Mouse (Mus musculus): Measurements from ENCODE around the gene Qdpr. TPM values are rescaled to one million over a fixed set of nuclear protein-coding genes. Genes with fewer than 3 reads are reported as not detected.
A peak's percentile ranks its signal among the peaks of the same experiment; 100 is the strongest.

Qdpr gene
- total RNA-seq (2014; fragmentation: Nextera tagmentation) (143 and 172 TPM in 2 replicates), total RNA-seq (2017) (46.2 and 80.7 TPM in 2 replicates)

DNA sequence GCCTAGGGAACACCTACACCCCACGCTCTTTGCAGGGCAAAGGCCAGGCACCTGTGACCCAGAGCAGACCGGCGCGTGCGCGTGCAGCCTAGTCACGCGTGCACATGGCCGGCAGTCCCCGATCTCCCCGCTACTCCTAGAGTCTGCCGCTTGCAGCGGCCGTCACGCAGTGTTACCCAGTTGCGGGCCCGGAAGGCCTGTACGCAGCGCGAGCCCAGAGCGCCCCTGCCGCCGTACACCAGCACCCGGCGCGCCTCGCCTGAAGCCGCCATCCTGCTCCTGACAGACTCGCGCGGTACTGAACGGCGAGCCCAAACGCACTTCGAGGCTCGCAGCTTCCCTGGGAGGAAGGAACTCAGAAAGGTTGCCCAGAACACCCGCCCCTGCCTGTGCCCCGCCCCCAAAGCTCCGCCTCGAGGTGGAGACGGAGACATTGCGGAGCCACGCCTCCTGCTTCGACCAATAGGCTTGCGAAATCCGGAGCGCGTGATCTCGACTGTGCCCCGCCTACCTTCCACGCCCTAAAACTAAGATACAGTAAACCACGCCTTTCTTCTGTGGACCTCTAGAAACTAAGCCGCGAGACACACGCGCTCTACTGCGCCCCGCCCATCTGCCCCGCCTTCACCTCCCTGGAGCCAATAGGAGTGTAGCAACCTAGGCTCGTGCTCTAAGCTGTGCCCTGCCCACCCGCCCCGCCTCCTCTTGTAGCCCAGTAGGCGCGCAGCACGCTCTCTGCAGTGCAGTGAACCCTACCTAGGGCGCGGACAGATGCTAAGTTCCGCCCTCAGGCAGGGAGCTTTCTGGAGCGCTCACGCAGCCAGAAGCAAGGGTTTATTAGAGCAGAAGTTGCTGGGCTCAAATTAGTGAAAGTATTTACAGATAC is at the start of gene Qdpr:
Gene Qdpr (minus strand): TSS at position 406 of the 886 bp plus-strand sequence.
- peak; percentile 95 for ATAC-seq (replicated peaks; ENCODE audit: low FRiP score, low TSS enrichment, poor library complexity, severe bottlenecking)

DNA sequence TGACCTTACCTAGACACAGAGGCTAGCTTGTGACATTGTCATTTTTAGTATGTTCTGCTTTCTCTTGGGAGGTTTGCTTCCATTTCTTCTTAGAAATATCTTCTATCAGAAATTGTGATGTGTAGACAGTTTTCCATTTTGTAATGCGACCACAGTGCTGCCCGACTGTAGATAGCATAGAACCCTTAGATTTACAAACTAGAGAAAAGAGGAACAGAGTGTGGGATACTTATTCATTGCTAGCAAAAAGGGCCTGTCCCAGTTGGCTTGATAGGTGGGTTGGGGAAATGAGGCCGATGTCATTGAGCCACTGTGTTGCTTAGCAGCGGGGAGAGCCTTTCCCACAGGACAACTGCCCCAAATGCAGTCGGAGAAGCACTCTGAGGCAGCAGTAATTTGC is 47.5 kb upstream of the Qdpr start:
- no peak for ATAC-seq (replicated peaks; ENCODE audit: low FRiP score, low TSS enrichment, poor library complexity, severe bottlenecking)

DNA sequence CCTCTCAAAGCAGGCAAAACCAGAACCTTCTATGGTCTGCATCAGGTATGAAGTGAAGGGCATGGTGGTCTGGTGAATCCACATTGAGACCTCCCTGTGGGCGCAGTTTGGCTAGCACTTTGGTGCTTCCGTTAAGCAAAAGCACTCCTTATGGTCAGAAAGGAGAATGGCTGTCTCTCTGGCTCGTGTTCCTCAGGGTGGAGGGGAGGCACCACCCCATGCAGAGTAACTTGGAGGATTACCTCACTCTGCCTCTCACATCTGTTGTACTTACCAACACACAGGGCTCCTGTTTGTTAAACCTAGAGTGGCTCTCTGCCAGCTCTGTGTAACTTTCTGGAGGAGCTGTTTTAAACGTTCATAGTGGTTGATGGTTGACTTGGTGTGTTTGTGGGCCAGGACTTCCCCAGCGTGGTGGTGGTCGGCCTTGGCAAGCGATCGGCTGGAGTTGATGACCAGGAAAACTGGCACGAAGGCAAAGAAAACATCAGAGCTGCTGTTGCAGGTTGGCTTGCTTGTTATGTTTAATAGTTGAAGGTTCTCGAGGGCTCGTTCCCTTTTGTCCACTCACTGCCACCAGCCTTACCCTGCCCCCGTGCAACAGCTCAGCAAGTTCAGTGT is 47.0 kb upstream of the Qdpr start:
- ATAC-seq (replicated peaks; ENCODE audit: low FRiP score, low TSS enrichment, poor library complexity, severe bottlenecking), result no peak

DNA sequence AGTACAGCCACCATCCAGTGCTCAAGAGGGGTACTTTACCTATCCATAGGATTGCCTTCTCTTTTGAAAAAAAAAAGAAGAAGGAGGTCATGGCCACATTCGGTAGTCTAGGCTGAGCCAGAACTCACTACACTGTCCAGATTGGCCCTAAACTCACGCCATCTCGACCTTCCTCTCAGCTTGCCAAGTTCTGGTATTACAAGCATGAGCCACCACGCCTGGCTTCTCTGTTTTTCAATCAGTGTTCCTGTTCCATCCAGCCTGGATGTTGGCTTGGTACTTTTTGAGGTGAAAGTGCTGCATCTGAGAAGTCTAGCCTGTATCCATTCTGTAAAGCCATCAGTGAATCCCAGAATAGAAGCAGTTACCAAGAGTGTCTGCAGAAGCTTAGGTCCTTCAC is 46.4 kb upstream of the Qdpr start:
- ATAC-seq (replicated peaks; ENCODE audit: low FRiP score, low TSS enrichment, poor library complexity, severe bottlenecking), result no peak

DNA sequence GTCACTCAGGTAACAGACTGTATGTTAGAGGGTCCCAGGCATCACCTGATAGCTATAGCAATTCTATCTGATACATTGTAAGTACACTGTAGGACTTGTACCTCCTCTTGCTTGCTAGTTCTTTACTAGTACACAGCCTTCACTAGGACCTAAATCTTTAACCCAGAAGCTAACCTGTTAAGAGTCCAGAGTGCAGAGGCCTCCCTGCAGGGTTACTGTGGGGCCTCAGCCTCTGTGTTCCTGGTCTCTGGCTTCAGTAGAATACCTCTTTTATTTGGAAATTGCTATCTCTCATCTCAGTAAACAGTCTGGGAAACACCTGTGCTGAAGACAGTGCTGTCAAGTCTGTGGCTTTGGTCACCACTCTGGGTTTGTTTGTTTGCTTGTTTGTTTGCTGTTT is 46.0 kb upstream of the Qdpr start:
- ATAC-seq (replicated peaks; ENCODE audit: low FRiP score, low TSS enrichment, poor library complexity, severe bottlenecking), result no peak

DNA sequence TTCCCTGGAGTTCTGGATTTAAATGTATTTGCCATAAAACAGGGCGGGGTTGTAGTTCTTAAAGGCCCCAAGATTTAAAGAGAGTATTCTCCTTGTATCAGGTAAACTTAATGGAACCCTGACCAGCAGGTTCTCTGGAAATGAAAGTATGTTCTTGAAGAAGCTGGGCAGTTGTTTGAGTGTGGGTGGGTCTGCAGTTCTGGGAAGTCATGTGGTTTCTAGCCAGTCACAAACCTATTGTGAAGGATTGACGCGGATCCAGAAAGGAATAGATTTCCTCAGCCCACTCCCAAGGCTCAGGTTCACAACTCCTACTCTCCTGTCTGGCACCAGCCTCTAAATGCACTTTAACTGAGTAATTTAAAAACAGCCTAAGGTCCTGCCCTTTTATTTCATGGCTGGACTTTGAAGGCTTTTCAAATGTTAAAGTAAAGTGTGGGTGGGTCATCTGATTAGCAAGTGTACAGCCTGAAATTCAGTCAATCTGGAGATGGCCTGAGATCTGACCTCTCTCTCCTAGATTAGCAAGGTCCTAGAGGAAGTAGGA is 45.5 kb upstream of the Qdpr start:
- ATAC-seq (replicated peaks; ENCODE audit: low FRiP score, low TSS enrichment, poor library complexity, severe bottlenecking), result no peak

DNA sequence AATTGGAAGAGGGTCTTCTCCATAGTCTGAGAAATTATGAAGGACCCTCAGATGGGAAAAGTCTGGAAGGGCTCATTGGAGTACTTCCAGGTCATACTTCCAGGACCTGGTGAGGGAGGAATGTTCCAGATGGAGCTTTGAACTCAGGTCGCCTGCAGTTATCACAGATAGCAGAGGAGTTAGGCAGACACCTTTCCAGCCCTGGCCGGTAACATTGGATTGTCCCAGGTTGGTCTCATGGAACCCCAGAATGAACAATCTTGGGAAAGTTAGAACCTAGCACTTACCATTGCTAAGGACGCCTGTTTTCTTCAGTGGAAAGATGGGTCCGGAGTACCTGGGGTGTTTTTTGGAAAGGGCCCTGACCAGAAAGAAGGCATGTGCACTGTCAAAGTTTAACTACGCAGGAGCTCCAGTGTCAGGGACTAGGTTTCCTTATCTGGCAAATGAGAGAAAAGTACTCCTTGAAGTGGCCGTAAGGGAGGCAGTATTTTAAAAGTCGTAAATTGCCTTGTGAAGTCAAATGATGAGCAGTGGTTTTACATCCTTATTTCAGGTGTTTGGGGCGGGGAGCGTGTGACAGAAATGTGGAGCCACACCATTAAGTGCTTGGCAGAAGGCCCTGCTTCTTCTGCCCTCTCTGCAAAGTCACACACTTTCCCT is 44.2 kb upstream of the Qdpr start:
- ATAC-seq (replicated peaks; ENCODE audit: low FRiP score, low TSS enrichment, poor library complexity, severe bottlenecking), result 0 out of 2 replicates have a peak, but pooled peaks have one; percentile 3

DNA sequence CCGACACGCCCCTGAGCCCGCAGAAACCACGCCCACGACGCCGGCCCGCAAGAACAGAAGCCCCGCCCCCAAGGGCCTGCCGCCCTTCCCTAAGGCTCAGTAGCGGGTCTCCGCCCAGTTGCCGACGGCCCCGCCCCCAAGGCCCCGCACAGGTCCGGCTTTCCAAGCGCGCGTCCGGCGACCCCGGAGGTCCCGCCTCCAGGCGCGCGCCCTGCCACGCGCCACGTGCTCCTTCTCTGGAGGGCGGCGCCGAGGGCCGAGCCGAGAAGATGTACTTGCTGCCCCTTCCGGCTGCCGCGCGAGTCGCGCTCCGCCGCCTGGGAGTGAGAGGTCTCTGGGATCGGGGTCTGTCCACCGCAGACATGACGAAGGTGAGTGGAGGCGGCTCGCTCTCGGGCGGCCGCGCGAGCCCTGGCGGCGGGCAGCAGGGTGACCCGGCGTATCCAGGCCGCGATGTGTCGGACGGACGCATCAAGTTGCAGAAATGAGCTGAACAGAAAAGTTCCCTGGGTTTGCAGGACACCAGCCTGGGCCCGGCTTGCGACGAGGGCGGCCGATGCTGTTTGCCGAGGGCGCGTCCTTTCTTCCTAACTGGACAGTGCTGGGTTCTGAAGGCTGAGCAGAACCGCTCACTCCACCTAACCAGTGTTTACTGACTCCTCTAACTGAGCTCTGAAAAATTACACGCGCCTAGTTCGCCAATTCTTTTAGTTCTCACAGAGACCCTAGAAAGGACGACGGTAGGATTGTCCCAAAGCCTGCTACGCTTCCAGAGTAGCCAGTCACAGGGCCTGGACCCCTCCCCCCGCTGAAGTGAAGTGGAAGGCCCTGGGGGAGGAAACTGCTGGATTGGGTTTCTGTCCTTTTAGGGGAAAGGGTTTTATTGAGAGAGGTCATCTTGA is 43.4 kb upstream of the Qdpr start, which contains the start of gene Lap3:
Gene Lap3 (plus strand): TSS at position 184 of the 902 bp plus-strand sequence.
- peak; percentile 95 for ATAC-seq (replicated peaks; ENCODE audit: low FRiP score, low TSS enrichment, poor library complexity, severe bottlenecking)

DNA sequence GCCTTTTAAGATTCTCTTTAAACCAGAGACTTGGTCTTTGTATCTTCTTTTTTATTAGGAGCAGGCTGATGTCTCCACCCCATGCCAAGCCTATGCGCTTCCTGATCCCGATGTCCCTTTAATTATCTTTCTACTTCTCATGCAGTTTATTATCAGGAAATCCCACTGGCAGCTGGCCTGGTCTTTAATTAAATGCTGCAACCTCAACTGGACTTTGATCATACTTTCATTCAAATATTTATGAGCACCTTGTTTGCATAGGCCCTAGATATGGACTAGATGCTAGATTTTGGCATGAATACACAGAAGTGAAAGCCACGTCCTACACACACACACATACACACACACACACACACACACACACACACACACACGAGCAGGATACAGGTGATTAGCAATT is 41.7 kb upstream of the Qdpr start:
- no peak for ATAC-seq (replicated peaks; ENCODE audit: low FRiP score, low TSS enrichment, poor library complexity, severe bottlenecking)

DNA sequence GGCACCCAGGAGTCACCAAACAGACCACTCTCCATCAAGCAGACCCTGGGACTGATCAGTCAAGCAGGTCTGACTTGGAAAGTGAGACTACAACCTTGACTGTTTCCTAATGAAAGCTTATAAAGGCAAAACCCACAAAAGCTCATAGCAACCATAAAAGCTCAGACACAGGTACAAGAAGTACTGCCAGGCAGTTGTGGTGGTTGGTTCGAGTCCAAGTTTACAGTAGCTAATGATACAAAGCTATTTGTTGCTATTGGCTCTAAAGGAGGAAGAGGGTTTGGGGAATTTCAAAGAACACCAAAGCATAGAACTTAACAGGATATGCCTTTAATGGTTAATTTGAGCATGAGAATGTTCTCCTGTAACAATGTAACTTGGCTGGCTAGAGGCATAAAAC is 33.6 kb upstream of the Qdpr start:
- ATAC-seq (replicated peaks; ENCODE audit: low FRiP score, low TSS enrichment, poor library complexity, severe bottlenecking), result no peak

DNA sequence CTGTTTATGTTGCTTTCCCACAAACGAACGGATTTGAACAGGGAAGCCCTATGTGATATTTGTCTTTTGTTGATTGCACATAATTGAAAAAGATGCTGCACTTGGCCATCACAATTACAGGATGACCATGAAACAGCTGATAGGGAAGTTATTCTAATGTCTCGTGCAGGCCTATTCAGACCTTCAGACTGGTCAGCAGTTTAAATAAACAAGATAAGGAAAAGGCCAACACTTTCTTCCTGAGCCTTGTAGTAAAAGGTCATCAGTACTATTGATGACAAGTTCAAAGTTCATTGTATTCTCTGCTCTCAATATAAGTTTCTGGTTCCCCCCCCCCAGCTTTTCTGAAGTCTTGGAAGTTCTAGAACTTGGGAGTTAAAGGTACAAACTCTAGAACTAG is 32.6 kb upstream of the Qdpr start:
- ATAC-seq (replicated peaks; ENCODE audit: low FRiP score, low TSS enrichment, poor library complexity, severe bottlenecking), result no peak

DNA sequence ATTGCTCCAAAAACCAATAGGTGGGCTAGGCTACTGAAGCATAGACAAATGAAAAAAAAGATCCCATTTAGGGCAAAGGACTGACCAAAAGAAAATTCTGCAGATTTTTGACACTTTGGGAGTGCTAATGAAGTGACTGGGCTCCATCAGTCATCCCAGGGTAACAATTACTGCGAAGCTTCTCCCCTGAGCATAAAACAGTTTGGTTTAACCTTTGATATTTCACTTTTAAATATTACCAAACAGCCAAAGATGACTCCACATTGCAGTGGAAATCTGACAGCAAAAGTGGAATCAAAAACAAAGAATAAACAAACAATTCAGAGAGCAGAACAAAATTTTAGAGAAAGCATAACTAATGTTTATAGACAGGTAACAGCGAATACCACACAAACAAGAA is 31.1 kb upstream of the Qdpr start:
- ATAC-seq (replicated peaks; ENCODE audit: low FRiP score, low TSS enrichment, poor library complexity, severe bottlenecking), result no peak

DNA sequence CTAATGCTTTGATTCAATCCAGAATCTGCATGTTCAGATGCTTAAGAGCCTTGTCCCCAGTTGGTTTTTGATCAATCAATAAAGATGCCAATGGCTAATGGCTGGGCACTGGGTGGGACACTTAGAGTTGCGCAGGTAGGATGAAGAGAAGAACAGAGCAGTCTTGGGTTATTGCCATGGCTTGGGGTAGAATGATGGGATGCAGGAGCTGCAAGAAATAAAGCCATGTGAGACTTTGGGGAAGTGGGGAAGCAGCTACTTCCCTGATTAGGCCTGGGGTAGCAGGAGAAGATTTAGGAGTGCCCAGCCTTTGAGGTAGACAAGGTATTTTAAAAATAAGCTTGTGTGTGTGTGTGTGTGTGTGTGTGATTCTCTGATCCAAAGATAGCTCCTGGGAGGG is 30.0 kb upstream of the Qdpr start:
- no peak for ATAC-seq (replicated peaks; ENCODE audit: low FRiP score, low TSS enrichment, poor library complexity, severe bottlenecking)

DNA sequence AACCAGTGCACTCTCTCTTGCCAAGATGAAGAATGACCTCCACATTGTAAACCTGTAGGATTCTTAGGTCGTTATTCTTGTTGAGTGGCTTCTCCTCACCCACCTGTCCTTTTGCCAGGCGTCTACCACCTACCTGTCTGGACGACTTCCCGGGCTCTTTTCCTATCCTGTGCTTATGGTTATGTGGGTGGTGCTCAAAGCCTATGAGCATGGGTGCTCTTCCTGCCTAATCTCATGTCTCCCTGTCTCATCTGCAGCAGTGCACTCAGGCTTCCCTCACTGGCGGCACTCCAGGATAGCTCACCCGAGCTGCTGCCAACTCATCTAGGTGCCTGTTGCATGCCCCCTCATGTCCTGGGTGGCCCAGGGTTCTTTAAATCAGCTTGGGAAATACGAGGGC is 27.6 kb upstream of the Qdpr start:
- ATAC-seq (replicated peaks; ENCODE audit: low FRiP score, low TSS enrichment, poor library complexity, severe bottlenecking), result no peak

DNA sequence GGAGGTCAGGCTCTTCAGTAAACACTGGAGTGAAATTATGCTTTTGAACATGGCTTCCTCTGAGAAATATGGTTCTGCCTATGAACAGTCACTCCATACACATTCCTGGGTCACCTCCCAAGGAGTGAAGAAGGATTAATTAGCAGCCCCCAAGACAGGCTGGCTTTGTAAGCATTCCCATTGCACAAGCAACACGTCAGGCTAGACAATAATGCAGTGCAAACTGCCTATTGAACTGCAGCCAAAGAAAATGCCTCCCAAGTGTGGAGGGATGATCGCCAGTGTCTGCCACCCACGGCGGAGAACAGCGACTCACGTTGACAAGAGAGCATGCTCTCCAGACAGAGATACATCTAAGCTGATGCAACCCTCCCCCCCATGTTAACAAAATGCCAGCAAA is 26.3 kb upstream of the Qdpr start:
- no peak for ATAC-seq (replicated peaks; ENCODE audit: low FRiP score, low TSS enrichment, poor library complexity, severe bottlenecking)

DNA sequence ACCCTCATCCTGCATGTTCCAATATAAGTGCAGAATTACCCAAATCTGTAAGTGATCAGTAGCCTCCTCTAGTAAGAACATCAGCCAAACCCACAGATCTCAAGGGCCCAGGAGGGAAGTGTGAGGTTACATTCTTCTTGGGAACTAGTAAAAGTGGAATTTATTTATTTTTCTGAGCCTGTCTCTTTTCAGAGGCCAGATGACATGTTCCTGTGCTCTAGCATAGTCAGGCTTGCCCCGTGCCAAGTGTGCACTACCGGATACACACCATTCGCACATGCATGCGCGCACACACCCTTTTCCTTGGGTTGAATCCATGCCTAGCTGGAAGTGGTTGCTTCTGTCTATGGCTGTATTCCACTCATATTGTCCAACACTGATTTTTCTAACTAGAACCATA is 25.7 kb upstream of the Qdpr start:
- no peak for ATAC-seq (replicated peaks; ENCODE audit: low FRiP score, low TSS enrichment, poor library complexity, severe bottlenecking)

DNA sequence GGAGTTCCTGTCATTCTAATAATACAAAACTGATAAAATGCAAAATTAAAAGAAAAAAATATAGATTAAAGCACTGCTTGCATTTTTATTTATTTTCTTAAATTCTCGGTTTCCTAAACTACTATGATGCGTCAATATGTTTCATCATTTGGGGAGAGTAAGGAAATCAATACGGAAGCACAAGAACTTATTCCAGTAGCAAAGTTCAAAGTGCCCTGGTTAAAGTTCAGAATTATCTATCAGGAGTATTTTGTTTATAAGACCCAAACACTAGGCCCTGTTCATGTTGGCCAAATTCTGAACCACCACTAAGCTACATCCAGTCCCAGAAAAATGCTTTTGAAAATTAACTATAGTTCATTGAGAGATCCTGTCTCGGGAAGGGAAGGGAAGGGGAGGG is 24.7 kb upstream of the Qdpr start:
- no peak for ATAC-seq (replicated peaks; ENCODE audit: low FRiP score, low TSS enrichment, poor library complexity, severe bottlenecking)

DNA sequence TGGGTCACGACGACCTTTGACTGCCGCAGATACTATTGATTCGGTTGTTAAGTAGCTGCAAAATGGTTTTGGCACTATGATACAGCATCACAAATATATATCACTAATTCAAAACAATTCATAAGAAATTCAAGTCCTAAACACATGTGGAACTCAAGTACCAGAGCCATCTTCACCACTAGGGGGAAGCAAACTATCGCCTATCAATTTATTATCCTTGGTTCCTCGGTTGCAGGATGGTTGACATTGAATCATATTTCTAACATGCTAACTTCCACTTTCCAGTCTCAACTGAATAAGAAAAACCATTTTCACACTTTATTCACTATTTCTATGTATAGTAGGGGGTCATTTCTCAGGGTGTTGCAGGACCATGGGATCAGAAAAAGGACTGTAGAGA is 24.2 kb upstream of the Qdpr start:
- ATAC-seq (replicated peaks; ENCODE audit: low FRiP score, low TSS enrichment, poor library complexity, severe bottlenecking), result peak; percentile 78

DNA sequence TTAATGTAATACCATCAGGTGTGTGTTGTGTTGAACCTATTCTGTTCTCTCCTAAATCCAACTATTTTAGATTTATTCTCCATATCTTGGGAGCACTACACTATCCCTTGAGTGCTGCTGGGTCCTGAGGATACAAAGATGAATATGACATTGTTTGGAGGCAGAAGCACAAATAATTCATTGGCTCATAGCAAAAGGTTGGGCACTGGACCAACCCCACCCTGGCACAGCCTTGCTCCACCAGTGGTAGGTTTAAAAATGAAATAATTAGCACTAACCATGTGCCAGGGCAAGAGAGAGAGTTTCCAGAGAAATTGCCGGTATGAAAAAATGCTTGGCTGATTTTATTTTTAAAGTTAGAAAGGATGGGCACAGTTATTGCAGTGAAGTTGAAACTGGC is 23.5 kb upstream of the Qdpr start:
- no peak for ATAC-seq (replicated peaks; ENCODE audit: low FRiP score, low TSS enrichment, poor library complexity, severe bottlenecking)

All from megakaryocyte-erythroid progenitor cell, adult 5-6 weeks (primary cell).